Mouse (Mus musculus) Patski (cell line): ENCODE measurements around the gene Mlycd. TPM values are rescaled to one million over a fixed set of nuclear protein-coding genes. Genes with fewer than 3 reads are reported as not detected.

Source experiments
- ATAC-seq: fragments of 100-300 bp; one replicate; pipeline ENCODE4 v1.8.0; 2021
- CTCF ChIA-PET: fragments of 350-600 bp; sonication (Branson Sonifier 250); formaldehyde crosslinking; loops from one replicate; lab custom pipeline; 2022; ENCODE audit warnings: inconsistent platforms; lab: Charles Lee
- POLR2A ChIA-PET: fragments of 350-600 bp; sonication (Branson Sonifier 250); formaldehyde crosslinking; loops from one replicate; lab custom pipeline; 2022; ENCODE audit warnings: antibody characterized with exemption, inconsistent platforms; lab: Charles Lee
- DNase-seq: peaks from one replicate; pipeline ENCODE4 v3.0.0-alpha.2; 2011; ENCODE audit warnings: low read depth, low spot score
- H3K27me3 ChIP-seq: fragments of 371-371 bp; one replicate; pipeline ENCODE4 v1.5.1; 2021
- CTCF ChIP-seq: fragments of 100-300 bp; IDR thresholded peaks from one replicate; pipeline ENCODE4 v1.5.1; 2021
- in situ Hi-C: fragments of 300-500 bp; cut with MboI; formaldehyde crosslinking; loops from 3 replicates; pipeline ENCODE4 v1.11.1; 2018; ENCODE audit warnings: low pct_unique_long_range_greater_than_20kb, mixed read lengths
- polyA plus RNA-seq: library from polyadenylated mRNA; unstranded; gene quantifications from one replicate; pipeline ENCODE4 v1.2.3, GENCODE M21; 2021

Gene Mlycd
- polyA plus RNA-seq, 1 experiment from 2014 or later, result 25.7 TPM

GRCm38 (mm10) chr8:119378476-119378875 lies 16.2 kb upstream of the Mlycd start:
- in situ Hi-C loops, result no loop called here
- DNase-seq (no peak), ATAC-seq (no peak)
- TF ChIP-seq CTCF, result no peak
- ChIA-PET POLR2A (no interaction called here), CTCF (interaction anchor here (0.7 kb wide), 1 partner anchor 10 kb away, joined by 3 read pairs; no protein-coding TSS in a partner anchor)
- H3K27me3 ChIP-seq, result peaks cover 19% of the 10 kb centered on the region

GRCm38 (mm10) chr8:119380619-119381018 lies 14.1 kb upstream of the Mlycd start:
- POLR2A ChIA-PET, result no interaction called here
- CTCF ChIA-PET, result interaction anchor here (0.6 to 1.9 kb wide), 9 partner anchors 10 to 122 kb away, joined by 3 to 6 read pairs (median 4); no protein-coding TSS in a partner anchor
- ATAC-seq (no peak), DNase-seq (no peak)
- H3K27me3 ChIP-seq, result peaks cover 20% of the 10 kb centered on the region
- in situ Hi-C loops, result loop anchor here (5.0 to 10.0 kb wide), 2 partner anchors 68 to 294 kb away; no protein-coding TSS in a partner anchor
- TF ChIP-seq CTCF, result peak; percentile 79

DNA sequence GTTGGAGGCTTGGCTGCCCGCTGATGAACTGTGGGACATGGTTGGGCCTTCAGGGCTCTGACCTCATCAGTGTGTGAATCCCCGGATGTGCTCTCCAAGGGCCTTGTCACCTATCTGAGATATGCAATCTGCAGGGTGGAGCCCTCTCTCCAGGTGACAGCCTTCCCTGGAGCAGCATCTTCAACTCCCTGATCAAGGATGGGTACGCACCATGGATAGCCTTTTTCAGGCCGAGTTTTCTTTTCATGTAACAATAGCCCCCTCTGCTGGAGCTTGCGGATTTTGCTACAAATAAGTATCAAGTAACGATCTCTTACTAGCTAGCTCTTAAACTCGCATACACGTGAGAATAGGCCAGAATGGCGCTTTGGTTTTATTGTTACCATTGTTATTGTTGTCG lies 10.2 kb upstream of the Mlycd start:
- DNase-seq (no peak), ATAC-seq (no peak)
- ChIA-PET CTCF (interaction anchor here (0.7 to 1.6 kb wide), 10 partner anchors 12 to 115 kb away, joined by 3 to 7 read pairs (median 3); no protein-coding TSS in a partner anchor), POLR2A (no interaction called here)
- peaks cover 44% of the 10 kb centered on the region for H3K27me3 ChIP-seq
- peak; percentile 70 for TF ChIP-seq CTCF
- in situ Hi-C loops, result loop anchor here (5.0 to 10.0 kb wide), 2 partner anchors 72 to 290 kb away; no protein-coding TSS in a partner anchor

- H3K27me3 ChIP-seq, result peaks cover 45% of the 10 kb centered on the region
- DNase-seq (no peak), ATAC-seq (no peak)
- in situ Hi-C loops, result loop anchor here (10.0 kb wide), 1 partner anchor 289 kb away; no protein-coding TSS in a partner anchor
- no peak for TF ChIP-seq CTCF
- CTCF ChIA-PET, result interaction anchor here (1.0 to 1.6 kb wide), 3 partner anchors 22 to 28 kb away, joined by 3 to 4 read pairs (median 4); no protein-coding TSS in a partner anchor
- POLR2A ChIA-PET, result interaction anchor here (1.6 kb wide), 1 partner anchor 9 kb away, joined by 4 read pairs; the partner anchor contains the start of gene Mlycd
Measured at GRCm38 (mm10) chr8:119385854-119386253, 8.8 kb upstream of the Mlycd start.

- in situ Hi-C loops, result loop anchor here (10.0 kb wide), 1 partner anchor 288 kb away; no protein-coding TSS in a partner anchor
- POLR2A ChIA-PET, result interaction anchor here (0.7 kb wide), 1 partner anchor 28 kb away, joined by 3 read pairs; no protein-coding TSS in a partner anchor
- TF ChIP-seq CTCF, result no peak
- no peak for DNase-seq
- H3K27me3 ChIP-seq, result peaks cover 37% of the 10 kb centered on the region
- CTCF ChIA-PET, result no interaction called here
- ATAC-seq, result no peak
Measured at GRCm38 (mm10) chr8:119386988-119387387, 7.7 kb upstream of the Mlycd start.

GRCm38 (mm10) chr8:119394097-119394496 lies 581 bp upstream of the Mlycd start:
- ChIA-PET POLR2A (no interaction called here), CTCF (no interaction called here)
- peaks cover 4% of the 10 kb centered on the region for H3K27me3 ChIP-seq
- DNase-seq (no peak), ATAC-seq (no peak)
- in situ Hi-C loops, result no loop called here
- no peak for TF ChIP-seq CTCF

- ATAC-seq, result peak; percentile 45
- no peak for DNase-seq
- TF ChIP-seq CTCF, result no peak
- no peaks in the 10 kb centered on the region for H3K27me3 ChIP-seq
- ChIA-PET POLR2A (interaction anchor here (0.6 to 1.5 kb wide), 3 partner anchors 10 to 36 kb away, joined by 3 to 5 read pairs (median 4); no protein-coding TSS in a partner anchor), CTCF (interaction anchor here (1.0 kb wide), 1 partner anchor 17 kb away, joined by 3 read pairs; no protein-coding TSS in a partner anchor)
- in situ Hi-C loops, result no loop called here
Measured at GRCm38 (mm10) chr8:119395072-119395950, 633 bp downstream of the Mlycd start.

DNA sequence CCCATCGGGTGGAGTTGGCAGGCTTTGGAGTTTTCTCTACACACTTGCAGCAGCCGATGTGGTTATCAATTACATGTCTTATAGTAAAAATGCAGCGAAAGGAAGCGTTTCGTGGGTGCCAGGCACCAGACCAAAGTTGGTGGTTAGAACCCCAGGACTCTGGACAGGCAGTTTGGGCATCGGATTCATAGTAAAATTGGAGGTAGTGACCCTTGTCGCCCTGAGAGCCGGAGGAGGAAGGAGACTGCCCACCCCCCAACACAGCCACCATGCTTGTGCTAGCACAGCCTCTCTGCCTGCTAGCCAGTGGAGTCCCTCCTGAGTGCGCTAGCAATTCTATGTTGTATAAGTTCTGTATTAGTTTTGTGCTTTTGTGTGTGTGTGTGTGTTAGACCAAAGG lies 3.9 kb downstream of the Mlycd start:
- H3K27me3 ChIP-seq, result no peaks in the 10 kb centered on the region
- ATAC-seq (no peak), DNase-seq (no peak)
- CTCF ChIA-PET, result no interaction called here
- in situ Hi-C loops, result no loop called here
- POLR2A ChIA-PET, result no interaction called here
- no peak for TF ChIP-seq CTCF

DNA sequence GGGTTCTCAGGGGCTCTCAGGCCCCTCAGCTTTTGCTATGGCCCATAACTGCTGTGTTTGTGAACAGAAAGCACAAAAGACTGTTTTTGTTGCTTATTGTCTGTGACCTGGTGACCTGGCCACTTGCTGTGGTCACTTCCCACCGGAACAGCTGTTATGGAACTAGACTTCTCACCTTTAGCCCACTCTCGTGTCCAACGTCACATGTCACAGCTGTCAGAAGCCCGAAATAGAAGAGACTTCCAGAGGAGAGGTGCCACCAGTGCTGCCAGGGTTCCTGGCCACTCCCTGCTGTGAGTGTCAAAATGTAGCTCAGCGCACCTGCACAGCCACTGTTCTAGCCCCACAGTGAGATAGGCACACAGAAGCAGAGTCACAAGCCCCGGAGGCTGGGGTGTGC lies 4.6 kb downstream of the Mlycd start:
- ChIA-PET POLR2A (no interaction called here), CTCF (no interaction called here)
- ATAC-seq (no peak), DNase-seq (no peak)
- no peak for TF ChIP-seq CTCF
- no peaks in the 10 kb centered on the region for H3K27me3 ChIP-seq
- in situ Hi-C loops, result no loop called here

GRCm38 (mm10) chr8:119400122-119400671 lies 5.5 kb downstream of the Mlycd start:
- CTCF ChIA-PET, result no interaction called here
- POLR2A ChIA-PET, result no interaction called here
- no peak for DNase-seq
- no peak for TF ChIP-seq CTCF
- no peak for ATAC-seq
- in situ Hi-C loops, result no loop called here
- H3K27me3 ChIP-seq, result no peaks in the 10 kb centered on the region
